Mouse (Mus musculus) R1 (cell line): ENCODE measurements around the gene C8b.
A peak's percentile ranks its signal among the peaks of the same experiment; 100 is the strongest.

Experiments
- DNase-seq: peaks from one replicate; pipeline ENCODE4 v3.0.0-alpha.2; 2018; ENCODE audit warnings: low read depth, low spot score

Gene C8b

GRCm38 (mm10) chr4:104766065-104766464 lies at the start of gene C8b:
TSS of gene C8b (plus strand) at chr4:104766317.
- DNase-seq = no peak

- DNase-seq = no peak
These were observed 49.6 kb upstream of the C8b start for GRCm38 (mm10) chr4:104716506-104716905.

- DNase-seq = no peak
These were observed 46.9 kb upstream of the C8b start for GRCm38 (mm10) chr4:104718973-104719795.

GRCm38 (mm10) chr4:104723527-104724045 lies 42.5 kb upstream of the C8b start:
- no peak for DNase-seq

GRCm38 (mm10) chr4:104724258-104724657 lies 41.9 kb upstream of the C8b start:
- DNase-seq = no peak

- peak; percentile 59 for DNase-seq
These were observed 40.4 kb upstream of the C8b start for GRCm38 (mm10) chr4:104725673-104726072.

GRCm38 (mm10) chr4:104729185-104729584 lies 36.9 kb upstream of the C8b start:
- no peak for DNase-seq

- no peak for DNase-seq
These were observed 19.6 kb upstream of the C8b start for GRCm38 (mm10) chr4:104746500-104746899.

- DNase-seq = no peak
These were observed 12.0 kb upstream of the C8b start for GRCm38 (mm10) chr4:104754090-104754489.

- no peak for DNase-seq
These were observed 5.1 kb upstream of the C8b start for GRCm38 (mm10) chr4:104760878-104761624.

- no peak for DNase-seq
These were observed 2.1 kb downstream of the C8b start for GRCm38 (mm10) chr4:104768190-104768589.

GRCm38 (mm10) chr4:104769602-104770001 lies 3.5 kb downstream of the C8b start:
- no peak for DNase-seq

GRCm38 (mm10) chr4:104770331-104770730 lies 4.2 kb downstream of the C8b start:
- DNase-seq = no peak

- no peak for DNase-seq
These were observed 9.5 kb downstream of the C8b start for GRCm38 (mm10) chr4:104775601-104776000.

GRCm38 (mm10) chr4:104779460-104779859 lies 13.3 kb downstream of the C8b start:
- DNase-seq = no peak

- no peak for DNase-seq
These were observed 15.3 kb downstream of the C8b start for GRCm38 (mm10) chr4:104781441-104781840.

- DNase-seq = no peak
These were observed 16.2 kb downstream of the C8b start for GRCm38 (mm10) chr4:104782346-104782745.

GRCm38 (mm10) chr4:104792111-104792510 lies 26.0 kb downstream of the C8b start:
- DNase-seq = no peak

GRCm38 (mm10) chr4:104798951-104799350 lies 32.8 kb downstream of the C8b start:
- peak; percentile 78 for DNase-seq

GRCm38 (mm10) chr4:104801625-104802024 lies 35.5 kb downstream of the C8b start:
- peak; percentile 87 for DNase-seq

GRCm38 (mm10) chr4:104804100-104804499 lies 38.0 kb downstream of the C8b start:
- DNase-seq = no peak

GRCm38 (mm10) chr4:104805414-104806257 lies 39.5 kb downstream of the C8b start:
- DNase-seq = no peak
